Mouse (Mus musculus): Measurements from ENCODE around the gene Parn.
A peak's percentile ranks its signal among the peaks of the same experiment; 100 is the strongest.
"Not testable (repeated sequence)": the region's sequence is repeated elsewhere in the genome, so short reads cannot be mapped to it uniquely, and the experiment has no call there.

The Parn gene

DNA sequence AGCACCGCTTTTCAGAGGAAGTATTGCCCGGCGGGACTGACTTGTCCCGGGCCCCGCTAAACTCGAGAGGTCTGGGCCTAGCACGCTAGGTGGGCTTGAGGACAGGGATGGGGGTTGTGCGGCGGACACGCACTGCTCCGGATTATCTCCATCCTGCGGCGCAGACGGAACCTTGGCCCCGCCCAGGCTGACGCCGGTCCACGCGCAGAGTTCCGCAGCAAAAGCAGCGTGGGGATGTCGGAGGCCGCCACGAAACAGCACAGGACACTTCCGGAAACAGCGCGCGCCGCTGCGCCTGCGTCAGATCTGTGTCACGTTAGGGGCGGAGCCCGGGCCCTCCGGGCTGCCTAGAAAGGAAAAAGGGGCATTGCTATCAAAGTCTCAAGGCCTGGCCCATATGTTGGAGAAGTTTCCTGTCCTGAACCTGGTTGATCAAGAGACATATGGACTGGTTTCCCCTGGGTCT, at the start of gene Parn:
TSS of gene Parn (minus strand) at position 293 of the 466 bp plus-strand sequence.
- DNase-seq = peak; percentile 93

DNA sequence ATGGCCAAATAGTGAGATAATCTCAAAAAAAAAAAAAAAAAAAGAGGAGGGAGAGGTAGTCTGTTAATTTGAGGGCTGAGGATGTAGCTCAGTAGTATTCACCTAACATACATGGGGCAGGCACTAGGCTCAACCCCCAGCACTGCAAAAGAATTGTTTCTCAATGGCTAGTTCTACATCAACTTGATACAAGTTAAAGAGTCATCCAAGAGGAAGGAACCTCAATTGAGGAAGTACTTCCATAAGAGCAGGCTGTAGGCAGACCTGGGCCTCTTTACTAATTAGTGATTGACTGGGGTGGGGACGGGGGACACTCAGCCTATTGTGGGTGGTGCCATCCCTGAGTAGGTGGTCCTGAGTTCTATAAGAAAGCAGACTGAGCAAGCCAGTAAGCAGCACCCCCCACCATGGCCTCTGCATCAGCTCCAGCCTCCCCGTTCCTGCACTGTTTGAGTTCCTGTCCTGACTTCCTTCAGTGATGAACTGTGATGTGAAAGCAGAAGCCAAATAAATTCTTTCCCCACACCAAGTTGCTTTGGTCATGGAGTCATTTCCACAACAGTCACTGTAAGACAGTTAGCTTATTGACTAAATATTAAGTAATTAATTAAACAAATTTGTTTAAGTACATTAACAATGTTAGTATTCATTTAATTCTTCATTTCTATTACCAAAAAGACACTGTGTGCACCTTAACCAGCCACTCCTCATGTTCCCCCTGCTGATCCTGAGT, 49.0 kb upstream of the Parn start:
- no peak for DNase-seq

DNA sequence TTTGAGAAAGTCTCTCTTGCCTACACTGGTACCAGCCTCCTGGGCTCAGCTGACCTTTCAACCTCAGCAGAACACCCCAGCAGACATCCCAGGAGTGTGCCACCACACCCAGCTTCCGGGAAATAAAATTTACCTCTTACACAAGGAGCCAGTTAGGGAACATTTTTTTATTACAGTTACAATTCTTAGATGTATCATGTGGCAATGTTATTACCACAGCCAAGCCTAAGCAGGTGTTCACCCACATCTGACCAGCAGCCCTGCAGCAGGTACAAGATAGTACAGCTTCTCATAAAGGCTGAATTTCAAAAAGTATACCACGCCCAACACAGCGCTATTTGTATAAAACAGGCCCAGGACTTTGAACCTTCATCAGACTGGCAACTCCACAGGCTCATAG, 46.9 kb upstream of the Parn start:
- no peak for DNase-seq

DNA sequence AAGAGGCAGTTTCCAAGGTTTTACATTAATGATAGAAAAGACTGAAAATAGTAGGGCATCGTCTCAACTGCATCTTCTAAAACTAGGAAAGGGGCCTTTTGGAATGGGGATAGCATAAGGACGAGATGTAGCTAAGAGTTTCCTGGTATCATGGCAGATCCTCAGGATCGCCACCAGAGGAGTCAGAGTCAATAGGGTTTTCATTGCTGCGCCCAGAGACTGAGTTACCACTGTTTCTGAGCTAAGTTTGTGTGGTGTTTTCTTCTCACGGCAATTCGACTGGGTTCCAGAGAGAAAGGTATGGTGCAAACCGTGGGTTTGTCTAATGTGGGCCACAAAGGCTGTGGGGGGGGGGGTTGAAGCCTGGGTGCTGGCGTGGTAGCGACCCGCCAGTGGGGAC, 36.7 kb upstream of the Parn start:
- no peak for DNase-seq

DNA sequence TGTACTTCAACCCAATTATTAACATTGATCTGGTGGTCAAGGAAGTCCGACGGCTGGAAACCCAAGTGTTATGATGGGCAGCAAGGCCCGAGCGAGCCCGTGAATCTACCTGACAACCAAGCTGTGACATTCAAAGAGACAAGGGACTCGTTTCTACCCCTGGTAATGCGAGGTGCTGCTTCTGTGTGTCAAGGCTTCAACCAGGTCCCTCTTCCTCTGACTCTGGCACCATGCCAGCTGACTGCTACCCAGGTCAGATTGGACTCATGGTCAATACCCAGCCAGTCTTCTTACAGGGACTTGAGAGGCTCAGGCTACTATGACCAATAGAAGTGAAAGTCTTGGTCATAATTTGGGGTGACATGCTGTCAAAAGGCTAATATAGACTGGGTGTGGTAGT, 34.2 kb upstream of the Parn start:
- no peak for DNase-seq

DNA sequence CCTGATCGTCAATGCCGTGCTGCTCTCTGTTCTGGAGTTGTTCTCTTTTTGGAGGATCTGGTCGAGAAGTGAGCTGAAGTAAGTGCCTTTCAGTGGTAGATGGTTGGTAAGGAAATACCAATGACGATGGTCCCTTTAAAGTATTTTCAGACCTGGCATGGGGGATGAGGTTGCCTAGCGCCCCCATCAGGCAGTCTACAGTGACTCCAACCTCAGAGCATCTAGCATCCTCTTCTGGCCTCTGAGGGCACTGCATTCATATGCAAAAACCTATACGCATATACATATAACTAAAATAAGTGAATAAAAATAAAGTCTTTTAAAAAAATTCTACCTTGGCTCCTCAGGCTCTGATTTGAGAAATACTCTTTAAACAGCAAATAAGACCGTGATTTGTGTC, 31.0 kb upstream of the Parn start:
- no peak for DNase-seq

DNA sequence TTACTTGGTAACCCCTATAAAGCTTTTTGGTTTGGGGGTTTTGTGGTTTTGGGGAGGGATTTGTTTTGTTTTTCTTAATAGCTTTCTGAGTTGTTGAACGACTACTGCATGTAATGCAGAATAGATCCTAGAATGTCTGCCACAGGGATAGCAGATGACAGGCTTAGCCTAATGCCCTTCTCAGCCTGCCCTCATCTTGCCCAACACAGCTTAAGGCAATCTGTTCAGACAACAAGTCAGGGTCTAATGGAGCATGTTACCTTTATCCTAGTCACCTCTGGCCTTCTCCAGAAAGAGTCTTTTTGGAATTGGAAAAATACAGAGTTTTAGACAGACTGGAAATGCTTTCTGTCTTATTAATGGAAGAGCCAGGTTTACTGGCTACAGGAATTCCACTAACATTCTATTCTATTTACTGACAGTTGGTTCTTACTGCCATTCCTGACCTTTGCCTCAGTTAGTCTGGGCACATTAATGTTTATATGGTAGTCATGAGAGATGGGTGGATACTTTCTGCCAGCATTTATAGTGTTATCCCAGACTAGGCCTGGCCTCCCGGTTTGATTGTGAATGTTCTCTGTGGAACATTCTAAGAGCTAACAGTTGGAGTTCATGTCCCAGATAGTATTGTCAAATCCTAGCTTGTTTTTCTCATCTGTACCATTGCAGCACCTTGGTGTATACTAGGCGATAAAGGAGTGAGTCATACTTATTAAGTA, 10.8 kb upstream of the Parn start:
- no peak for DNase-seq

DNA sequence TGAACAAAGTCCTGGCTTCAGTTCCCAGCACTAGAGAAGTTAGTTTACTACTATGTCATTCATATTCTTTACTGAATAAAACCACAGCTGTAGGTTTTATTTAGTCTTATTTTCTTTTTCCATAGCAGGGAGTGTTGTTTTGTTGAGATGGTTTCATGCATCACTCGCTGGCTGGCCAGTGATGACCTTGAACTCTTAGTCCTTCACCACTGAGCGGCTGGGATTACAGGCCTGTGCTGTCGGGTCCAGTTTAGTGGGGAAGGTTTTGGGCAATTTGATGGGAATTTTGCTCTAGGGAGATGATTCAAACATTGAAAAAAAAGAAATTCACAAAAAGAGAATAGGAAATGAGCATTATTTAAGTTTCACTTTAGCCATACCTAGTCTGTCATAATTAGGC, 6.5 kb upstream of the Parn start:
- no peak for DNase-seq

DNA sequence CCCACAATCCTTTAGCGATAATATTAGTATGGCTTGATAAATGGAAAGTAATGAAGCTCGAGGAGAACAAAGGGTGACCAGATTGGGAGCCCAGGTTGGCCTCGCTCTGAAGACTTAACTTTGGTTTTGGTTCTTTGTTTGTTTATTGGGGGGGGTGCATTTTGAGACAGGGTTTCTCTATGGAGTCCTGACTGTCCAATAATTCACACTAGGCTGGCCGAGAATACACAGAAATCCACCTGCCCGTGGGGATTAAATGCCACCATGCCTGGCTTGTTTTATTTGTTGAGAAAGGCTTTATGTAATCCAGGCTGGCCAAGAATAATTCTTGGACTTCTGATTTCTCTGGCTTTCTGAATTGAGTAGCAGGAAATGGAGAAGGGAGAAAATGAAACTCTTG, 5.1 kb upstream of the Parn start:
- no peak for DNase-seq

DNA sequence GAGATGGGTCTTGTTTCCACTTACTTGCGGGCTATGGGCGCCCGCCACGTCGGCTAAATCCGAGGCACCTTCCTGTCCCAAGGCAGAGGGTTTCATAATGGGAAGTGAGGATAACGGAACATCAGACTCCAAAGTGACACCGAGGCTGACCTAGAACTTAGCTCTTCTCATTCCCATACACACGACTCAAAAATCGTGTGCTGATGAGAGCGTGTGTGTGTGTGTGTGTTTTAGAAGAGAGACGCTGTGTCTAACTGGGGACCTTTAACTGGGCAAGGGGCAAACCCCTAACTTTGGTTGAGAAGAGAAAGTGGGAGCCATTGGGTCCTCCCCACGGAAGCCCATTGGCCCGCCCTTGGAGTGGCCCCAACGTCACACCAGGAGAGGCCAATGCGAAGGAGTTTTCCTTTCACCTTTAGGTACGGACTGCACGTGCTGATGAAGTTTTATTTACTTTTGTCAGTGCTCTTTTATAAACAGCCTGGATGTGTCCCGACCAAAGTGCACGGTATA, 4.5 kb upstream of the Parn start:
- peak; percentile 81 for DNase-seq

DNA sequence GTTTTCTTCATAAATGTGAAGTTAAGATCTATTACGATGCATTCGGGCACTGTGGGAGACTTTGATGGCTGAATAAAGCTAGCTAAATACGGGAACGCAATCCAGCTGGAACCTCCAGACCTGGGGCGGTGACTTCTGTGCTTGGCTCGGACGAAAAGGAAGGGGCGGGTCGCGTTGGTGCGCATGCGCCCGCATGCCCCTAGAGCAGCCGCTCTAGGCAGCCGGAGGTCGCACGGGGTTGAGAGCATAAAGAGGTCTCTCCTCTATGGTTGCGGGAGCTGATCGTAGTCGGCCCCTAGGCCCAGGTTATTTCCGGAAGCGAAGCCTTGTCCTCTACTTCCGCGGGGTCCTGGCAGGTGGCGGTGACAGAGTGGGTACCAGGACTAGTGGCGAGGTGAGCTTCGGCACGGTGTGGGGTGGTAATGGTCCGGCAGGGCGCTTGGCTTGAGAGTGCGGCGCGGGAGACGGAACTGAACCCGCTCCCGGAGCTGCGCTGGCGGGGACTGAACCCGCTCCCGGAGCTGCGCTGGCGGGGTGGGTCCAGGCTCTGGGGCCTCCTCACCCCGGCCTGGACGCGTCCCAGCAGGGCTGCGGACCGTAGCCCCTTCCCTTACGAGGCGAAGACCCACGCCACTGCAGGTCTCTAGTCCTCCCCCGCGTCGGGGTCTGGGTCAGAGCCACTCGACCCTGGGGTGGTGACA, 3.9 kb upstream of the Parn start, which contains the start of the genes Bfar and 3110001I22Rik:
TSS of gene Bfar (plus strand) at position 174 of the 701 bp plus-strand sequence.
TSS of gene 3110001I22Rik (plus strand) at position 245 of the 701 bp plus-strand sequence.
- DNase-seq = peak; percentile 94

DNA sequence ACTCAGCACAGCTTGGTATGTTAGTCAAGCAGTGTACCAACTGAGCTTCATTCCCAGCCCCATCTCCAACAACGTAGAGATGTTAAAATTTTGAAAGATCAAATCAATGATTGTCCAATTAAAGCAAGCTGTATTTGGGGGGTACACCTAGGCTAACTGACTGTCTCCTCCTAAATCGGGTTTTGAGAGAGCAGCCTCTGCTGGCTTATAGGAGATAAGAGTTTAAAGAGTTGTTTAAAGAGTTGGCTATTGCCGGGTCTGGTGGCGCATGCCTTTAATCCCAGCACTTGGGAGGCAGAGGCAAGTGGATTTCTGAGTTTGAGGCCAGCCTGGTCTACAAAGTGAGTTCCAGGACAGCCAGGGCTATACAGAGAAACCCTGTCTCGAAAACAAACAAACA, 2.9 kb upstream of the Parn start:
- not testable (repeated sequence) for DNase-seq

DNA sequence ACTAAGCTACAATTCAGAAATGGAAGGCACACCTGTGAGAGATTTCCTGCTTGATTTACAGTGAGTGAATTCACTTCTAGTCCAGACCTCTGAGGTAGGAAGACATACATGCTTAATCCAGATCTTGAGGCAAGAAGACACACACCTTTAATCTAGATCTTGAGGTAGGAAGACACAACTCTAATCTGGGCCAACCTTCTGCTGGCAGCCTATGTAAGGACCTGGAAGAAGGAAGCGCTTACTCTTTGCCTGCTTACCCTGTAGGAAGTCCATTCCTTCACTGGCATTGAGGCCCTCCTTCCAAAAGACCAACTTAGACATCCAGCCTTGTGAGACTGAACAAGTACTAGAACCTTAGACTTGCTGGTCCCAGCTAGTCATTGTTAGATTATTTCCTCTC, 1.3 kb upstream of the Parn start:
- DNase-seq = no peak

DNA sequence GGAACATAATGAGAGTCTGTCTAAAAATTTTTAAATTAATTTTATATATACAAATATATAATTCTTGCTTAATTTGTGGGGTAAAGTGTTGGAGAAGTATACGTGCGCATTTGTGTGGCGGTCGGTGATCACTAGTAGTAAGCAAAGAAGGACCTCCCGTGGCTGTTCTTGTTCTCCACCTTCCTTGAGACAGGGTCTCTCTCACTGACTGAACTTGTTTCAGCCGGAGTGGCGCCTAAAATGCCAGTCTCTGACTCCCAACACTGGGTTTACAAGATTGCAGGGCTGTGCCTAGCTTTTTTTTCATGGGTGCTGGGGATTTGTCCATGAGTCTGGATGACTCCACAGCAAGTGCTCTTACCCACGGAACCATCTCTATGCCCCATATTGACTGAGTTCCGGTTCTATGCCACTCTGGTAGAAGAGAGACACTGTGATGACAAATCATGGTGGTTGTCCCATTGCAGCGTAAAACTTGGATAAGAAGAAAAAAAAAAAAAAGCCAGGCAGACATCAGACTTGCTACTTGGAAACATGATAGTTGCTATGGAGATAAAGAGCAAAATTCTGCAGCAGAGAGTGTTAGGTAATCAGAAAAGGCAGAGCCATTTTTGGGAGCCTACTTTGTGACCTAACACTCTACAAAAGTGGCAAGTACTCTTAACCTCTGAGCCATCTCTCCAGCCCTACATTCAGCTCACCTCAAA, 585 bp upstream of the Parn start:
- no peak for DNase-seq

DNA sequence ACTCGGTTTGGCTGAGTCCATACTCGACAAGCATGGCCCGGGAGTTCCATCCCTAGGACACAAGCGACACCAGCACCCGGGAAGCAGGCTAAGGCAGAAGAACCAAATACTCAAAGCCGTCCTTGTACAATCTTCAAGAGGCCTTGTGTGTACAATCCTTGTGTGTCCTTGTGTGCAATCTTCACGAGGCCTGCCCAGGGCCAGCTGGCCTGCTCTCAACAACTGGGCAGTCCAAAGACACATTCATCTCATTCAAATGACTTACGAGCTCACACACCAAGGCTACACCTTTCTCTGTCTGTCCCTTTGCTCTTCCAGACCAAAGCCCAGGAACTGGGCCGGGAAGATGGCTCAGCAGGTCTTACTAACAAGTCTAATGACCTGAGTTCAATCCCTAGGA, 7.2 kb downstream of the Parn start:
- no peak for DNase-seq

DNA sequence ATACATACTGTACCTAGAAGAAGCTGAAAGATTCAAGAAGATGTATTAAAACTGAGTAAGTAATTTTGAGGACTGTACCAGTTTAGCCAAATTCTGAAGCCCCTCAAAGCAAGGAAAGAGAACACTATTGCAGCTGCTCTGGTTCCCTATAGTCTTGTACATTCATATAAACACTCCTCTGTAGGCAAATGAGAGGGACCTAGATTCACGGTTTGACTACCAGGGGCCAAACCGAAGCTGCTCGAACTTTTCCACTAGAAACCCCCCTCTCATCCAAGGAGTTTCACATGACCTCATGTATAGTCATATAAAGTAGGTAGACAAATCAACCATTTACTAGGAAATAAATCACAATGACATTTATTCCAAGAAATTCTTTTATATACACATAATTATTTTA, 9.1 kb downstream of the Parn start:
- DNase-seq = no peak

DNA sequence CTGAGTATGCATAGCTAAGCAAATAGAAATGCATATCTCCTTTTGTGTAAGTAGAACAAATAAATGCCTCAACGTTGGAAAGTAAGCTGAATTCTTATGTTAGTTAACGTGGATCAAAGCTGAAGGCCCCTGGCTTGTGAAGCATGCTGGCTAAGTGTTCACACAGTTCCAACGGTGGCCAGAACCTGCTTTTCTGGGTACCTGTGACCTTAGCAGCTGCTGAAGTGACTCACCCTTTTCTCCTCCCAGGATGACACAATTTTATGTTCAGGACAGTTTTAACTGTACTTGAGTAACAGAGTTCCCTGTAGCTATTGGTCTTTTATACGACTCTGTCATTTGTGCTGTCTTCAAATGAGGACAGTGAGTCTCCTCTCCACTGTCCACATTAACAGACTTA, 22.0 kb downstream of the Parn start:
- DNase-seq = no peak

DNA sequence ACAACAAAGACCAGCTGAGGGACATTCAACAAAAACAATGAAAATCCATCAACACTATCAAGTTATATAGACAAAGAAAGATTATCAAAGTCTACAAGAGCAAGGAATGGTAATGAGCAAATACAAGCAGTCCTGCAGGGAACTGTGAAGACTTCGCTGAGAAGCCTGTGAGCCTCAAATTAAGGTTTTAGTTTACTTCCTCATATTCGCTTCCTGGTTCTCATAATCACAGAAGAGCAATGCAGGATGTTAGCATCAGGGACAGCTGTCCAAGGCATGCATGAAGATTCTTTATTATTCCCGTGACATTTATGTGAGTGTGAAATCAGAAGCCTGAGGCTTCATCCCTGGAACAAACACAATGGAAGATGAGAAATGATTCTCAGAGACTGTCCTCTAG, 23.5 kb downstream of the Parn start:
- no peak for DNase-seq

DNA sequence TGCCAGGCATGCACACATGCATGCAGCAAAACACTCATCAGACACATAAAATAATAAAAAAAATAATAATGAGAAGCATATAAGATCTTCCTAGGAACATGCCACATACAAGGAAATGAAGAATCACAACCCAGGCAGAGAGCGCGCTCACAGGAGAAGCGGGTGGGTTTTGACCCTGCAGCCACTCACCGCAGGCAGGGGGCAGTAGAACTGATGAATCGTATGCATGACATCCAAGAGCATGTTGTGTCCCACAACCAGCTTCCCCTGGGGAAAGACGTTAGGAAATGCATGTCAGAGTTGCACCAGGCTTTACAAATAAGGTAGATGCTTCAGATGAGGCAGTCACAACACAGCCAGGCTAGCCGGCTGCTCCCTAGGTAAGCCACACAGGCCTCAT, 27.9 kb downstream of the Parn start:
- peak; percentile 10 for DNase-seq

DNA sequence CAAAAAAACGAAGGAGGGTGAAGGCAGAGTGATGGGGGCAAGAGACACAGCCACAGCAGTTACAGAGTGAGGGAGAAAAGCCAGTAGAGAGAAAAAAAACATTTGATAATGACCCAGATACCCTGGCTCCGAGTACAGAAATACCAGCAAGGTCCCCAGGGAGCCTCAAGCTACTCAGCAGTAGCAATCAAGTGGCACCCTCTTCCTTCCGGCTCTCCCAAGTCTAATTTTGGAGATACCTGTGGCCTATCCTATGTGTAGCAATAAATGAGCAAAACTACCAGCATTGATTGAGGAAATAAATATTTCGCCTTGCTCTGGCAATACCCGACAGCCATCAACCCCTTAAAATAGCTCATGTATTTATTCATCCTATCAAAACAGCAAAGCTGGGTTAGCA, 28.5 kb downstream of the Parn start:
- DNase-seq = no peak

DNA sequence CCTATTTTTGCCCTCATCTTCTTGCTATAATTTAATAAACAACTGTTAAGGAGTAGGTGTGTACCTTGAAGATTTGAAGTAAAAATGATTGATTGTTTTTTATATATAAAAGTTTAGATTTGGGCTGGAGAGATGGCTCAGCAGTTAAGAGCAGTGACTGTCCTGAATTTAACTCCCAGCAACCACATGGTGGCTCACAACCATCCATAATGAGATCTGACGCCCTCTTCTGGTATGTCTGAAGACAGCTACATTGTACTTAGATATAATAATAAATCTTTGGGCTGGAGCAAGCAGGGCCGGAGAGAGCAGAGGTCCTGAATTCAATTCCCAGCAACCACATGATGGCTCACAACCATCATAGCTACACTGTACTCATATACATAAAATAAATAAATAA, 29.8 kb downstream of the Parn start:
- DNase-seq = not testable (repeated sequence)

DNA sequence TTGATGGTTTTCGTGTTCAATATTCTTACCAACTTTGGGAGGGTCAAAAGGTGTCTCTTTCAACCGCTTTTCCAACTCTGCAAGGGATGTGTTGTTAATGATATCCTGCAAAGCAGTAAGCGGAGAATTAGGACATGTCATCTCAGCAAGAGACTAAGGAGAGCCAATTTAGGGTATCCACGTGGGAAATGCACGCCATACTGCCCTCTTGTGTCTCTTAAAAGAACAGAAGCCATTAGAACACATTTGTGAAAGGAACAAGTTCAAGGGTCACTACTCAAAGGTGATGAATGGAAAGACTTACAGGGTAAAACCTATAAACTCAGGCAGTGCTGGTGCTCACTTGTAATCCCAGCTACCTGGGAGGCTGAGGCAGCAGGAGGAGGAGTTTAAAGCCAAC, 39.6 kb downstream of the Parn start:
- no peak for DNase-seq

All from liver (tissue).